Mouse (Mus musculus): ENCODE results near the gene Arl10.

Arl10 gene

DNA sequence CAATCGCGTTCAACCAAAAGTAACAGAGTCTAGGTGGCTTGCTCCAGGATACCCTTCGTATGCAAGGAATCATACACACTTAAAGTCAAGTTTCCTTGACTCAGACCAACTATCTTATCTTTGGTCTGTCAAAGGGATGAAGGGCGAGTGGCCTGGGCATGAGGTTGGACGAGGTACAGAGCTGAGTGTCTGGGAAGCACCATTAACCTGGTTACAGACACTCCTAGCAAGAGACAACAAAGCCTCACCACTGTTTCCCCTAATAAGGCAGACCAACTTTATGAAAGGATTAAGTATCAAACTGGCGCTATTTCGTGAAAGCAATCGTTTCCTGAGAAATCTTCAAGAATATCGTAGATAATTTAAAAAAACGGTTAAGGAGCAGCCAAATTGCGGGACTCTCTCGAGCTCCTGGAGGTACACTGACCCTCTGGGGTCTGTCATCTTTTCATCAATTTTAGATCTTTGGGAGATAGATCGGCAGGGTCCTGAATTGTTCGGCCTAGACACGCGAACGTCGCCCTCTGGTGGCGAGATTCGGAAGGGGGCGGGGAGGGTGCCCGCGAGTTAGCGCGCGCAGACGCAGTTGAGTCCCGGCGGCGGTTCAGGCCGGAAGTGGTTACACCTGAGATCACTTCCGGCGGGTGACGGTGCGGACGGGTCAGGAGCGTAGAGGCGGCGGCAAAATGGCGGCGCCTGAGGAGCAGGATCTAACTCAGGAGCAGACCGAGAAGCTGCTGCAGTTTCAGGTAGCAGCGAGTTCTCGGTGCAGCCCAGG, 46.5 kb downstream of the Arl10 start, which contains the start of gene Faf2:
Gene Faf2 (plus strand): TSS at position 630 of the 778 bp plus-strand sequence.
- DNase-seq: peak; percentile 99

DNA sequence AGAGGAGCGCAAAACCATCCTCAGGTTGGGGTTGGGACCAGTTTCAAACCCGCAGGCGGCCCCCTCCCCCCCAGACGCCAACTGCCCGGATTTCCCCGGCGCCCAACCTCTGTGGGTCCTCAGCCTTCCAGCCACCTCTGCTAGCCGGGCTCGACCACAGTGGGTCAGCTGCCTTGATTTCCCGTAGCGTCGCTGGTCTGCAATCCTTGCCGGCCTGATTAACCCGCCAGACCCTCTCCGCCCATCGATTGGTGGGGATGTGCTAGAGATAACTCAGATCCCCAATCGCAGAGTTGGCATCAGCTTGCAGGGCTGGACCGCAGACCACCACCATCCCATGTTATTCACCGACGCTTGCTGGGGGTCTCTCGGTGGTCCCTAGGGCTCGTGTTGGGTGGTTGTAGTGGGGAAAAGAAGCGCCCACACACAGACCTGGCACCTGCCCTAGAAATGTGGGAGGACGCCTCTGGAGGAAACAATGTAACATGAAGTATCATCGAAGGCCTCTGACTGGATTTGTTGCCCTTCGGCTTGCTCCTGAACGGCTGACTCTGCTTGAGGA, 47.2 kb downstream of the Arl10 start:
- DNase-seq: no peak

DNA sequence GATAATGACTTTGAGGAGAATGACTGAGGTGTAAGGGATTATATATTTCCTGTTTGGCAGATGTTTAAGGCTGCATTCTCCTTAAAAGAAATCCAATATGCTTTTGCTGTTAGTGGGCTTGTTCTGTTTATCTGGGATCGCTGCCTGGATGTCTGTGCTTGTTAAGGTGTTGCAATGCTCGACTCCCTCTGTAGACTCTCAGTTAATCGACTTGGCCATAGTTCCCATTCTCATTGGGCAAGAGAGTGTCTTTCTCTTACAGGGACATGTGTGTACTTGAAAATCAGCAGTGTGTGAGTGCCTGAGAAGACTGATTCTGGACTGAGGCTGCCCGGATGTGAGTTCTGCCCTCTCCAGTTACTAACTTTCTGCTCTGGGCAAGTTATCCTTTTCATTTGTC, 54.3 kb downstream of the Arl10 start:
- DNase-seq: no peak
